Mouse (Mus musculus) lung, embryonic 14.5 days (tissue): ENCODE data around the gene Gm9918. TPM values are rescaled to one million over a fixed set of nuclear protein-coding genes. Genes with fewer than 3 reads are reported as not detected.

Source experiments
- ATAC-seq: fragments of 200-750 bp; cut with Nextera tagmentation; 2 replicates; pipeline ENCODE4 v1.8.0; 2017; ENCODE audit warnings: mild to moderate bottlenecking, moderate TSS enrichment, moderate library complexity; ENCODE audit not compliant: insufficient read depth
- DNase-seq: peaks from one replicate; pipeline ENCODE4 v3.0.0-alpha.2; 2015
- H3K27ac ChIP-seq: fragments of 300-500 bp; sonication (generic); 2 replicates; pipeline ENCODE4 v1.5.1; 2014; ENCODE audit warnings: low read depth, mild to moderate bottlenecking, moderate library complexity
- H3K27me3 ChIP-seq: fragments of 300-500 bp; sonication (generic); 2 replicates; pipeline ENCODE4 v1.6.1; 2014; ENCODE audit warnings: low read length, control low read depth; ENCODE audit not compliant: insufficient read depth
- H3K36me3 ChIP-seq: fragments of 300-500 bp; sonication (generic); 2 replicates; pipeline ENCODE4 v1.6.1; 2014; ENCODE audit warnings: control low read depth; ENCODE audit not compliant: insufficient read depth
- H3K4me1 ChIP-seq: fragments of 300-500 bp; sonication (generic); 2 replicates; pipeline ENCODE4 v1.6.1; 2014; ENCODE audit warnings: antibody characterized with exemption, control low read depth; ENCODE audit not compliant: insufficient read depth
- H3K4me2 ChIP-seq: fragments of 300-500 bp; sonication (generic); 2 replicates; pipeline ENCODE4 v1.6.1; 2014; ENCODE audit warnings: mild to moderate bottlenecking
- H3K4me3 ChIP-seq: fragments of 300-500 bp; sonication (generic); 2 replicates; pipeline ENCODE4 v1.5.1; 2014; ENCODE audit warnings: low read depth, low read length
- H3K9ac ChIP-seq: fragments of 300-500 bp; sonication (generic); 2 replicates; pipeline ENCODE4 v1.6.1; 2014
- H3K9me3 ChIP-seq: fragments of 300-500 bp; sonication (generic); 2 replicates; pipeline ENCODE4 v1.6.1; 2016; ENCODE audit warnings: low read depth, low read length, control low read depth
- CTCF ChIP-seq: IDR thresholded peaks from 2 replicates; pipeline ENCODE4 v1.5.1; 2016; ENCODE audit warnings: antibody characterized with exemption, low read depth
- WGBS: fragments of 180-500 bp; shearing (Covaris S2); extraction: QIAGEN DNeasy Blood & Tissue Kit; methylation state at CpG from one replicate; pipeline ENCODE4 v1.1.7; 2014; 5-methylcytosine and 5-hydroxymethylcytosine counted together
- polyA plus RNA-seq: library from polyadenylated mRNA; unstranded; fragments of >200 nt; fragmentation: Nextera tagmentation; extraction: Ambion mirVana; gene quantifications from 2 replicates; pipeline ENCODE4 v1.2.1, GENCODE M21; 2014

Gene Gm9918
- polyA plus RNA-seq, 1 experiment from 2014 or later, result 0.82 TPM

DNA sequence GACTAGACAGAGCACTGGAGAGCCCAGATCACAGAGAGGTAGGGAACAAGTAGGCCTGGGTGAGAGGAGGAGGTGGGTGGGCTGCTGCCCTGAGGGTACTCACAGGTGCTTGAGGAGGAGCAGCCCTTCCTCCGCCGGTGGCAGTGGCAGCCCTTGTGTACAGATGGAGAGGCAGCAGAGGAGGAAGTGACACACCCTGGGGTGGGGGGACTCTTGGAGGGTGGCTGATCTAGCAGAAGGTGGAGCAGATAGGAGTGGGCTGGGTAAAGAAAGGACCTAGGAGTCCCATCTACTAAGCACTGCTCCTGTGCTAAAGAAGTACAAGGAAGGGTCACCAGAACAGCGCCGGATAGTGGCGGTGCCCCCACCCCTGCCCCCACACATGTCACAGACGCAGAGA, 38.6 kb upstream of the Gm9918 start, which contains the start of gene Itgb7:
Itgb7 (minus strand) TSS at position 197 of the 400 bp plus-strand sequence.
- peak; percentile 22; the same call in 1 of the 2 replicates for ATAC-seq
- Histone ChIP-seq H3K4me2 (no peak within 1 kb of the TSS), H3K4me3 (no peak within 1 kb of the TSS), H3K36me3 (peaks cover 25% of the 10 kb centered on the region), H3K4me1 (0 out of 2 replicates have a peak, but pooled peaks cover 4% of the 10 kb centered on the region), H3K27me3 (no peaks in the 10 kb centered on the region), H3K27ac (no peak within 1 kb of the TSS), H3K9me3 (no peaks in the 10 kb centered on the region), H3K9ac (no peak within 1 kb of the TSS)
- TF ChIP-seq CTCF, result no peak
- DNase-seq, result no peak
- 34% methylated on average over 6 of the region's 6 CpGs for WGBS

- DNase-seq (no peak), ATAC-seq (no peak)
- Histone ChIP-seq H3K36me3 (peaks cover 32% of the 10 kb centered on the region), H3K4me1 (0 out of 2 replicates have a peak, but pooled peaks cover 4% of the 10 kb centered on the region), H3K9ac (no peak overlapping the region), H3K4me3 (no peak overlapping the region), H3K9me3 (no peaks in the 10 kb centered on the region), H3K27ac (no peak overlapping the region), H3K4me2 (no peak overlapping the region), H3K27me3 (no peaks in the 10 kb centered on the region)
- no peak for TF ChIP-seq CTCF
- 84% methylated on average over 7 of the region's 7 CpGs for WGBS
These were observed 37.6 kb upstream of the Gm9918 start for GRCm38 (mm10) chr15:102232764-102233163.

DNA sequence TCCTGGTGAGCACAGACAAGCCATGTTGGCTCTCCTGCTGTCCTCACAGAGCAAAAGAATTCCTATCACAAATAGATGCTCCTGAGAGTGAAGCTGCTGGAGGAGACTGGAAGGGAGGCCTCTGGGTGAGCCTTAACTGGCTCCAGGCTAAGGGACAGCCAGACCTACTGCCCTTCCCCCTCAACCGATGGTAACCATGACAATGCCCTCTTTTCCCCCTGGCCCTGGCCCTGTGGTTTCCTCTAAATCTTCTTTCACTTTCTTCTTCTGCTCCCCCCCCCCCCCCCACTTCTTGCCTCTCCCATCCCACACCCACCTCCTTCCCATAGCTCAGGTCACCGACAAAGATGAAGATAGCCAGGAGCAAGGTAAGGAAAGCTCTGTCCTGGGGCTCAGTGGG, 36.5 kb upstream of the Gm9918 start:
- Histone ChIP-seq H3K4me2 (no peak overlapping the region), H3K9me3 (no peaks in the 10 kb centered on the region), H3K4me3 (no peak overlapping the region), H3K27ac (no peak overlapping the region), H3K36me3 (peaks cover 42% of the 10 kb centered on the region), H3K9ac (no peak overlapping the region), H3K27me3 (no peaks in the 10 kb centered on the region), H3K4me1 (0 out of 2 replicates have a peak, but pooled peaks cover 4% of the 10 kb centered on the region)
- WGBS, result 15% methylated on average over 2 of the region's 2 CpGs
- ATAC-seq (no peak), DNase-seq (no peak)
- TF ChIP-seq CTCF, result no peak

DNA sequence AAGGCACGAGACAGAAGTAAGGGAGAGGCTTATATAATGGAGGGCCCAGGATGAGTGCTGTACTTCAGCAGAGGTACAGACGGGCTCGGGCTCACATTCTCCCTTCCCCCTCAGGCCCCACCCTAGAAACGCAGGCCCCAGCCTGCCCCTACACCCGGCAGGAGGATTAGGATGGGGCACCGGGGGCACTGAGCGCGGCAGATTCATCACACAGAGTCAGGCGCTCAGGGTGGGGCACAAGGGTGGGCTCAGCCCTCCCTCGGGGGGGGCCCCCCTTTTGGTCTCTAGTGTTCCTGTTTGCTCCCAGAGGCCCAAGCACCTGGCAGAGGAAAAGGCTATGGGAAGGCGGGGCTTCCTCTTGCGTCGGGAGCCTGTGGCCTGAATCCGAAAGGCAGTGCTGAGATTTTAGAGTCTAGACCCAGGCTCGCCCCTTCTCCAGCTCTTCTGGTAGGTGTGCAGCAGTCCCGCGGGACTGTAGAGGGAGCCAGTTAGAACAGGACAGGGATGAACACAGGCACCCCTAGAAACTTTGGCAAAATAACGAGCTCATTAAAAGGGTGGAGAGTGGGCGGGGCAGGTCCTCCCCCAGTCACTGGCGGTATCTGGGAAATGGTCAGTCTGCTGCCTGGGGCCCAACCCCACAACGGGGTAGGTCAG, 34.9 kb upstream of the Gm9918 start:
- Histone ChIP-seq H3K27me3 (no peaks in the 10 kb centered on the region), H3K4me2 (peak overlapping the region; percentile 33; the same call in 1 of the 2 replicates), H3K4me3 (no peak overlapping the region), H3K9me3 (no peaks in the 10 kb centered on the region), H3K9ac (peak overlapping the region; percentile 32; the same call in 1 of the 2 replicates), H3K36me3 (peaks cover 55% of the 10 kb centered on the region), H3K27ac (peak overlapping the region; percentile 46; the same call in 1 of the 2 replicates), H3K4me1 (0 out of 2 replicates have a peak, but pooled peaks cover 4% of the 10 kb centered on the region)
- DNase-seq, result peak; percentile 51
- no peak for TF ChIP-seq CTCF
- WGBS, result 24% methylated on average over 21 of the region's 21 CpGs
- ATAC-seq, result peak; percentile 39

- Histone ChIP-seq H3K4me3 (no peak overlapping the region), H3K36me3 (peaks cover 78% of the 10 kb centered on the region), H3K4me1 (peaks cover 15% of the 10 kb centered on the region), H3K27me3 (no peaks in the 10 kb centered on the region), H3K9me3 (no peaks in the 10 kb centered on the region), H3K4me2 (no peak overlapping the region), H3K9ac (no peak overlapping the region), H3K27ac (no peak overlapping the region)
- 80% methylated on average over 14 of the region's 14 CpGs for WGBS
- ATAC-seq (no peak), DNase-seq (no peak)
- TF ChIP-seq CTCF, result no peak
These were observed 31.7 kb upstream of the Gm9918 start for GRCm38 (mm10) chr15:102238543-102239259.

DNA sequence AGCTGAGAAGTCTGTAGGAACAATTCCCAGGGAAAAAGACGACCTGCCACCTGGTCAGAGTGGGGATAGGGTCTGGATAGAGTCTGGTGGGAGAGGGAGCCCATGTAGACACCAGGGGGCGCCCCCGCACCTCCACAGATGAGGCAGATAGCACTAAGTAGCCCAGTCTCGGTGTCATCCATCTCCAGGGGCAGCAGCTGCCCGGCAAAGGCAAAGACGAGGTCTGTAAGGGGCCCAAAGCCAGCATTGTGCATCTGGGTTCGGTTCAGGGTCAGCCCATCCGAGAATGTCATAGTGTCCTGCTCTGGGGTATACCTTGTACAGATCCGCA, 31.1 kb upstream of the Gm9918 start:
- H3K9ac ChIP-seq, result no peak overlapping the region
- WGBS, result 11% methylated on average over 9 of the region's 9 CpGs
- peak; percentile 91 for TF ChIP-seq CTCF
- peaks cover 21% of the 10 kb centered on the region for H3K4me1 ChIP-seq
- peaks cover 76% of the 10 kb centered on the region for H3K36me3 ChIP-seq
- DNase-seq (peak; percentile 89), ATAC-seq (peak; percentile 58; the same call in 1 of the 2 replicates)
- no peak overlapping the region for H3K27ac ChIP-seq
- no peak overlapping the region for H3K4me2 ChIP-seq
- no peaks in the 10 kb centered on the region for H3K27me3 ChIP-seq
- H3K9me3 ChIP-seq, result no peaks in the 10 kb centered on the region
- H3K4me3 ChIP-seq, result no peak overlapping the region

DNA sequence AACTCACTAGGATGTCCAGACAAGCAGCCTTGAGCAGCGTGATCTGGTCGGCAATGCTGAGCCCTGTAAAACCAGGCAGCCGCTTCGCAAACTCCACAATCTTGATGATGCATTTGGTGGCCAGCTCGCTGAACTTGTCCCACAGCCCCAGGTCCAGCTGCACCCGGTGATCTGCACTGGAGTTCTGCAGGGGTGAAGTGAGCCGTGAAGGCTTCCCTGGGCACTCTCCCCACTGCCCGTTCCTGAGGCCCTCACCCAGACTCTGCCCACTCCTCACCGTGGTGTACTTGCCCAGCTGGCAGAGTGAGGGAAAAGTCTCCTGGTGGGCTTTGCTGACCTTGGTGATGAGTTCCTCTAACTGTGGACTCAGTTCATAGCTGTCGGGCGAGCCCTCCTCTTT, 30.5 kb upstream of the Gm9918 start:
- Histone ChIP-seq H3K36me3 (peaks cover 70% of the 10 kb centered on the region), H3K4me2 (no peak overlapping the region), H3K4me1 (peaks cover 23% of the 10 kb centered on the region), H3K9me3 (no peaks in the 10 kb centered on the region), H3K4me3 (no peak overlapping the region), H3K27ac (no peak overlapping the region), H3K9ac (no peak overlapping the region), H3K27me3 (no peaks in the 10 kb centered on the region)
- TF ChIP-seq CTCF, result no peak
- ATAC-seq (no peak), DNase-seq (no peak)
- whole genome bisulfite sequencing, result 73% methylated on average over 11 of the region's 11 CpGs
